Mouse (Mus musculus) NIH3T3 (cell line): ENCODE results near the gene Mmgt2.

Experiments
- DNase-seq: peaks from one replicate; pipeline ENCODE4 v3.0.0-alpha.2; 2012; ENCODE audit warnings: low read depth

The Mmgt2 gene

GRCm38 (mm10) chr11:62621079-62621478, 27.4 kb upstream of the Mmgt2 start:
- no peak for DNase-seq

GRCm38 (mm10) chr11:62621586-62622283, 26.7 kb upstream of the Mmgt2 start:
- no peak for DNase-seq

DNA sequence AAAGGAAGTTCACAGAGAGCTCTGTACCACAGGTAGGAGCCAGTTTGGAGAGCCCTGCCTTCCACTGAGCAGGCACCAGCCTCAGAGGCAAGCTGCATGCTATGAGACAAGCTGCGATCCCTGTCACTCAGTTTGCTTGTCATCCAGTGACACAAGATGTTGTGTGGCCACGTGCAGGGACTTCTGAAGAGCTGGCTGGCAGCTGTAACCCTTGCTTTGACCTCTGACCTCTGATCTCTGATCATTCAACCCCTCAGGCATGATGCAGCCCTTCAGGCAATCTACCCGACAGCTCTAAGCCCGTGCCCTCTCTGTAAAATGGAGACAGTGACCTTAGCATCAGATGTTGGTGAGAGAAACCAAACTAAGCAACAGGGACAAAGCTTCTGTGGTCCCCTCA, 25.6 kb upstream of the Mmgt2 start:
- no peak for DNase-seq

- DNase-seq: peak; percentile 70
These were observed 23.8 kb upstream of the Mmgt2 start for GRCm38 (mm10) chr11:62624341-62625291.

DNA sequence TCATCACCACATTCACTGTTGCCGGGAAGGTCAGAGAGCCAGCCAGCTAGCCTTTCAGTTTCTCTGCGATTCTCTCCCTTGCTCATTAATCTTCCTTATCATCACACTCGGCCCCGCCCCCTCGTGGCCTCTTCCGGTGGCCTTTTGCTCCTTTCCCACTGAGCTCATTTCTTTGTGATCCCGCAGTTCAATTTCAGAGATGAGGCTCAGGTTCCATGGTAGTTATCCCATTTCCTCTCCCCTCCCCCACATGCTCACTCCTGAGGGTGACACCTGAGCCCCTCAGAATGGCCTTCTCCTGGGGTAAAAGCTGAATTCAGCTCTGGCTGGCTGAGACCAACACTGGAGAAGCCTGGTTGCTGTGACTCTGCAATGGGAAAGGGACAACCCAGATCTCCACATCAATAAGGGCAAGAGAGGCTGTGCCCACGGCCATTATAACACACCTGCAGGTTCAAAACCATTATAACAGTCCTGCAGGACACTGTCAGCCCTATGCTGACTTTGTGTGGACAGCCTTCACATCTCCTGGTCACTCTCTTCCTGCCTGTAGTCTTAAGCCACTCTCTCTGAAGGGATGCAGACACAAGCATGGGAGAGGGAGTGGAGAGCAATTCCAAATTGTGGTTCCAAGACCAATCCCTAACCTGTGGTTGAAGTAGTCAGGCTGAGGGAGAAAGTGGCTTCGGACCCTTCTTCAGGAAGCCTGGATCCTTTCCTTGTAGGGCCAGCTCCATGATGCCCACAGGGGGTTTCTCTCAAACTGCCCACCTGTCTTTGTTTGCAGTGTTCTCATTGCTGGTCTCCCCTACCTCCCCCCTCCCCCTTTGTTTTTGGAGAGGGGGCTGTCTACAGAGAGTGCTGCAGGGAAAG, 18.9 kb upstream of the Mmgt2 start:
- DNase-seq: no peak

DNA sequence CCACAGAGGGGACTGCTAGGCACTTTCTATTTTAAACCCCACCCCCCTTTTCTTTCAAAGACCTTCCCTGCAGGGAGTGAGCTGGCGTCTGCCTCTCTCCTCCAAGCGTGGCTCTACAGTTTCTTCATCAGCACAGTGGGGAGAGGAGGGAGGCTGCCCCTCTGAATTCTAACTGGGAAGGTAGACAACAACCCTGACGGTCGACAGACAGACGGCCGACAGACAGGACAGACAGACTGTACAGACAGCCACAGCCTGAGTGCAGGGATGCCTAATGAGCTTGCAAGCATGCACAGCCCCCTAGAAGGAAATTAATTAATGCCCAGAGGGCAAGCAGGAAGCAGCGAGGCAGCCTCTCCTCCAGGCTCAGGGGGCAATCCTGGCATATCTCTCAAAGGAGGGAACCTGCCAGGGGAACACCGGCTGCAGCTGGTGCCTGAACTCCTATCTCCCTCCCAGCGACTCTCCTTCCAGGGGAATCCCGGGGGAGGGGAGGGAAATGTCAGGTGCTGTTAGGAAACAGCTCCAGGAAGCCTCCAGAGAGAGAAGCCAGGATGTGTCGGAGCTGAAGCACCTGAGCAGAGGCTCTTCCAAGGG, 18.1 kb upstream of the Mmgt2 start:
- no peak for DNase-seq

GRCm38 (mm10) chr11:62631138-62631537, 17.3 kb upstream of the Mmgt2 start:
- DNase-seq: no peak

DNA sequence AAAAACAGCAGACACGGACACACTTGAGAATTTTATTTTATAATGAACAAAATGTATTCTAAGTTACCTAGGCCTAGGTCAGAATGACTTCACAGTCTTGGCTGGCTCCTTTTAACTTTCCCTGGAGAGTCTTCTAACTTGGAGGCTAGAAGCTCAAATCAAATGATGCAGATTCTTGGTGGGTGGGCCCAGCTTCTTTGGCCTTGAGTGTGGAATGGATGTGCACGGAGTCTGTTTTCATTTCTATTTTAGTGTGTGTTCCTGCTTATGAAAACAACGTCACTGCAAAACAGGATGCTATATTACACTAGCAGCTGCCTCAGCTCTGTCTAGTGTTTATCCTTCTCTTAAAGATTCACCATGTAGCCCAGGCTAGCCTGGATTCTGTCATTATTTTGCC, 13.1 kb upstream of the Mmgt2 start:
- no peak for DNase-seq

DNA sequence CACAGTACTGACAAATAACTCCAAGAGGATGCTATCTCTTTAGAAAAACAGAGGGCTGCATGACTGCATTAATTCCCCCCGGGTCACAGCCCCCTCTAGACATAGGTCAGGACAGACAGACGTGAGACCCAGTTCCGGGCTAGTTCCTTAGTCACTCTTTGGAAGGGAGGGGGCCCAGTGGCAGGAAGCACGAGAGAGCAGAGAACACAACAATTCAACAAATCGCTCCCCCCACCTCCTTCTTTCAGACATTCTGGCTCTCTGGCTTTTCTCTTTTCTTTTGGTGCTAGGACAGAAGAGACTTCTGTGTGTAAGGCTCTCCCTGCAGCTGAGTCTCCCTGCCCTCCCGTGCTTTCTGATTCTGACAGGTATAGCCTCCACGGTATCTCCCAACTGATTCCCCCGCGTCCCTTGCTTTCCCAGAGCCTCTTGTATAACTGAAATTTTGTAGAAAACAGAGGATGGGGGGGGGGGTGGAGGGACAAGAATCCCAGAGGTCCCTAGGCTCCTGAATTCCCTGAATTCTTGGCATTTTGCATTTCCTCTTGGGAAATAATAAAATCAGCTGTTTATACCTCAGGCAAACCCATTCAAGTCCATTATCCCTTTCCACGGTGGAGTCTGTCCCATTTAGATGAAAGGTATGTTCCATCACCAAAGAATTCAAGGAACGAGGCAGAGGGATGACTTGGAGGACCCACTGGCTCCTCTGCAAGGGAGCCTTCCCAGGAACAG, 12.2 kb upstream of the Mmgt2 start:
- DNase-seq: no peak

DNA sequence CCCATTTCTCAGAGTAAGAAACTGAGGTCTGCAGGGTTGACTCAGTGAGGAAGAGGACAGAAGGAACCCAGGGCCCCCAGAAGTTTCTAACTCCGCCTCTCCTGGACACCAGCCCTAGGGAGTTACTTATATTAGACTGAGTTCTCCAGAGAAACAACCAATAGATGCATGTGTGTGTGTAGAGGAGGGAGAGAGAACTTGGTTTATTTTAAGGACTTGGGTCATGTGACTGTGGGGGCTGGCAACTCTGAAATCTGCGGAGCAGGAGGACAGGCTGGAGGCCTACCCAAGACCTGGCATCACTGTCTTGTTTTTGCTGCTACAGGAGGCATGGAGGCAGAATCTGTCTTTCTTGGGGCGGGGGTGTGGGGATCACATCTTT, 11.6 kb upstream of the Mmgt2 start:
- peak; percentile 38 for DNase-seq

- DNase-seq: peak; percentile 52
These were observed 11.1 kb upstream of the Mmgt2 start for GRCm38 (mm10) chr11:62637401-62637800.

- no peak for DNase-seq
These were observed 10.7 kb upstream of the Mmgt2 start for GRCm38 (mm10) chr11:62637806-62638205.

GRCm38 (mm10) chr11:62638402-62638801, 10.1 kb upstream of the Mmgt2 start:
- no peak for DNase-seq

GRCm38 (mm10) chr11:62640378-62640777, 8.1 kb upstream of the Mmgt2 start:
- no peak for DNase-seq

DNA sequence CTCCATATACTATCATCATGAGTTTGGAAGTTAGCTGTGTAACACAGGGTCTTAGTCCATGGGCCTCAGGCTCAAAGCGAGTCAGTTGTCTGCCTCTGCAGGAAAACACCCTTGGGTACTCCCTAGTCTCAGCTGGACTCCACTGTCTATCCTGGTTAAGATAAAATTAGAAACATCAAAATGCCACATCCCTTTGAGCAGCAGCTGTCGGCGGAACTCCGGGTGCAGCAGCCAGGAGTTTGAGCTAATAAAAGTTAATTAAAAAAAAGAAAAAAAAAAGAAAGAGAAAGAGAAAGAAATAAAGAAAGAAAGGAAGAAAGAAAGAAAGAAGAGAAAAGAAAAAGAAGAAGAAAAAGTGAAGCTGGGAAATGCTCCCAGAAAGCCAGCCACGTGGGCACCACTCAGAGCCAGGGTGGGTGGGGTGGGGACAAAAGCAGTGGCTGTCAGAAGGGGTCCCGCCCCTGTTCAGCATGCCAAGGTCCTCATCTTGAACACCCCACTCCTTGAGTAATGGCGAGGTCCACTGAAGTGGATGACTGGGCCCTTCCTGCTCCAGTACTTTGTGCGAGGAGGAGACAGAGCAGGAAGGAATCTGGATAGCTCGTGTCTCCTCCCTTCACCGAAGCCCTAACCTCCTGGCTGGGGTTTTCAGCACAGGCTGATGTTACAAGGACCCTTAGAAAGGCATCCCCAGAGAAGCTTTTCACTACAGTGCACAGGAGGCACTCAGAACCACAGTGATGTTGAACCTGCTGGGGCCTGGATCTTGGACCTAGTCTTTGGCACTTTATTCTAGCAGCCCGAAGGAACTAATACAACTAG, 6.2 kb upstream of the Mmgt2 start:
- no peak for DNase-seq

- peak; percentile 32 for DNase-seq
These were observed 5.3 kb upstream of the Mmgt2 start for GRCm38 (mm10) chr11:62643011-62643631.

DNA sequence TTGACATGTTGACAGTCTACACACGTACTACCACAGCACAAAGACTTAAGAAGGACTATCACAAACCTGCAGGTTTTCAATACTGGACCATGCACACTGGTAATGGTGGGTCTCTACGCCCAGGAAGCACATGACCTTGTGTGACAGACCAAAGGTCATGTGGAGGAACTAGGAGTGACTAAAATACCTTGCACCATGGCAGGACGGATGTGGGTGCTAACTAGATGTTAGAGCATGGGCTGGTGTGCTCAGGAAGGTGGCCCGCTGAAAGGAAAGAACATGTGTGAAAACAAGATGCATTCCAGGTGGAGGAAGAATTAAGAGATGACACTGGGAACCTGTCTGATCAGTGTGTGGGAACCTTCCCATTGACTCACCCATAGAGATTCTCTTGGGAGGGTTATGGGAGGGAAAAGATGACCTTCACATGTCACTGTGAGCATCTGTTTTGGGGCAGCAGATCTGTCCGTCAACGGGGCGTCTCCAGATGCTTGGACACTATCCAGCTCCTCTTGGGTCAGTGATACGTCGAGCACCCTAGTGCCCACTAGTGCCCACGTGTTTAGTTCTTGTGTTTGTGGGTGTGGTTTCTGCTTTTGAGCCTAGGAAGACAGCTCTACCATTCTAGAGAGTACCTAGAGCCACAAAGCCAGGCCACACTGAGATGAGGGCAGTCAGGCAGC, 4.6 kb upstream of the Mmgt2 start:
- no peak for DNase-seq

DNA sequence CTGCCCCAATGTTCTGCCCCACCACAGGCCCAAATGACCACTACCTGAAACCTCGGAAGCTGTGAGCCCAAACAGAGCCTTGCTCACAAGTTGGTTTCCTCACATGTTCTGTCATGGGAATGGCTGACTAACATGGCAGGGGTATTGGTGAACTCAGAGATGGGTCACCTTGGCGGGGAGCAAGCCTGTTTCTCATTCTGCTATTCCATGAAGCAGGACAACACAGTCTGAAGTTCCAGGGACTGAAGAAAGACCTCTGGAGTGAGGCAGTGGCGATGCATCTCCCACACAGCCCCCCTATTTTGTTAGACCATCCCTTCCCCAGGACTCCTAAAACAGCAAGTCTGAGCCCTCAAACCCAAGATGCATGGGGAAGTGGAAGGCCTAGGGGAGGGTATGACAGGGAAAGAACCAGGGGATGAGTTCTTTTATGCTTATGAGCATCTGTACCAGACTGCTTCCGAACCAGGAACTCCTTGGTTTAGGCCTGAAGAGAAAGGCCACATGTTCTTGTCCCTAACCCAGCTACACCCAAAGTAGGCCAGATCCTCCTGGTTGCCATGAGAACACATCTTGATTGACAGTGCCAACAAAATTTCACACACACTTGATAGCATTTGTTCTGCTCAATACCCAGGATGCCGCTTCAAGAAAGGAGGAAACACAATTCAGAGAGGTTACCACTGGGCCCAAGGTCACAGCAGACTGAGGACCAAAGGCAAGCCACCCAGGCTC, 3.7 kb upstream of the Mmgt2 start:
- no peak for DNase-seq

- no peak for DNase-seq
These were observed 3.2 kb upstream of the Mmgt2 start for GRCm38 (mm10) chr11:62645337-62645675.
